Mouse (Mus musculus) monocyte, adult 5-6 weeks (primary cell): Measurements from ENCODE around the gene Hist1h2bl. TPM values are rescaled to one million over a fixed set of nuclear protein-coding genes. Genes with fewer than 3 reads are reported as not detected.
A peak's percentile ranks its signal among the peaks of the same experiment; 100 is the strongest.
"Not testable (repeated sequence)": the region's sequence is repeated elsewhere in the genome, so short reads cannot be mapped to it uniquely, and the experiment has no call there.

Source experiments
- ATAC-seq: fragments of 153-309, 156-312 bp; replicated peaks from 2 replicates; pipeline ENCODE4 v1.8.0; 2017; ENCODE audit warnings: mild to moderate bottlenecking; ENCODE audit not compliant: low TSS enrichment, insufficient number of reproducible peaks, severe bottlenecking, poor library complexity, low FRiP score
- total RNA-seq: library from RNA; stranded (forward); fragments of 200-1000, 200-491, 200-594 nt; gene quantifications from 3 replicates; pipeline ENCODE4 v1.2.3, GENCODE M21; 2017

Gene Hist1h2bl
- total RNA-seq: 7.1 to 7.9 TPM in 2 of 3 replicates, not detected in the other

DNA sequence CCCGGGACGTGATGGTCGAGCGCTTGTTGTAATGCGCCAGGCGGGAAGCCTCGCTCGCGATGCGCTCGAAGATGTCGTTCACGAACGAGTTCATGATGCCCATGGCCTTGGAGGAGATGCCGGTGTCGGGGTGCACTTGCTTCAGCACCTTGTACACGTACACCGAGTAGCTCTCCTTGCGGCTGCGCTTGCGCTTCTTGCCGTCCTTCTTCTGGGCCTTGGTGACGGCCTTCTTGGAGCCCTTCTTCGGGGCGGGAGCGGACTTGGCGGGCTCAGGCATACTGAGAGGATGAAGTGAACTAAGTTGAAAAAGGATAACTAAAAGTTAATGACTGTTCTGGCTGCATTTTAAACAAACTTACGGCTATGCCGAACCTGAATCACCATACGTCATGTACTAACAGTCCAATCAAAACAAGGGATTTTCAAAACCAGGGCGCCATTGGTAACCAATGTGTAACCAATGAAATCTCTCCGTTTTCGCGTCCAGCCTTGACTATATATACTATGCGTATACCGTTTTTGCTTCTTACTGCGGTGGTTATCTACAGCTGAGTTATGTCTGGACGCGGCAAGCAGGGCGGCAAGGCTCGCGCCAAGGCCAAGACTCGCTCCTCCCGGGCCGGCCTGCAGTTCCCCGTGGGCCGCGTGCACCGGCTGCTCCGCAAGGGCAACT, at the start of gene Hist1h2bl, which contains the start of gene Hist1h2ai:
TSS of gene Hist1h2bl (minus strand) at position 280 of the 676 bp plus-strand sequence.
TSS of gene Hist1h2ai (plus strand) at position 559 of the 676 bp plus-strand sequence.
- ATAC-seq: peak; percentile 84

DNA sequence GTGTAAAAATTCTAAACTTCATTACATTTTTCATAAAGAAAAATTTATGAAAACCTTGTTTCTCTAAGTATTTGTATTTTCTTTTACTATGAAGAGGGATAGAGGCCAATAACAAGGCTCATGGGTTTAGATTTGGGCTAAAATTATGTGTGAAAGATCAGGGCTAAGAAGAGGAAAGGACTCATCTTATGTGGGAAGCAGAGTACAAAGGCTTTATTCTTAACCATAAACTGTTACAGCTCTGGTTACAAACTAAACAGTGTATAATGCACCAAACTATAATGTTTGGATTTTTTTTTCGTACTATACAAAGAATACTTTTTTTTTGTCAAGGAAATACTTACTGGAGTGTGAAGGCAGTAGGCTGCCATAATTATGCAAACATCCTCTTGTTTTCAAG, 39.8 kb upstream of the Hist1h2bl start:
- ATAC-seq: no peak

- not testable (repeated sequence) for ATAC-seq
Observed at GRCm38 (mm10) chr13:21754294-21755001, 38.5 kb upstream of the Hist1h2bl start.

- peak; percentile 95 for ATAC-seq
Observed at GRCm38 (mm10) chr13:21753524-21754285, 37.8 kb upstream of the Hist1h2bl start, which contains the start of the genes Hist1h2ak and Hist1h2bn. TSS of gene Hist1h2ak (minus strand) at chr13:21753827. TSS of gene Hist1h2bn (plus strand) at chr13:21754123.

DNA sequence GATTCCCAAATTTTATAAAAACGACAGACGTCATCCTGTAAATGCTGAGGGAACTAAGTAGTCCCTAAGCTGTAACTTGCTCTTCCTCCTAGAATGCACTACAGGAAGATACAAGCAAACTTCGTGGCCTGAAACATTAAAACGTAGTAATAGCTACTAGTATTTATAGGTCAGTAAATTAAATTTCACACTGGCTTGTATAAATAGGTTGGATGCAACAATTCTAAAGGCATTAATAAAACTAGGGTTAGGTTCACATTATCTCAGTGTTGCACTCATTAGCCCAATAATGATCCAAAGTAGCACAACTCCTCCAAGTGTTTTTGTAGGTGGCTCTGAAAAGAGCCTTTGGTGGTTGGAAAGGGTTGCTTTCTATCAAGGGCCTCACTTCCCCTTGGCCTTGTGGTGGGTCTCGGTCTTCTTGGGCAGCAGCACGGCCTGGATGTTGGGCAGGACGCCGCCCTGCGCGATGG, 37.1 kb upstream of the Hist1h2bl start:
- ATAC-seq: no peak

GRCm38 (mm10) chr13:21752356-21752755, 36.4 kb upstream of the Hist1h2bl start:
- ATAC-seq: no peak

- no peak for ATAC-seq
Observed at GRCm38 (mm10) chr13:21751827-21752226, 35.9 kb upstream of the Hist1h2bl start.

DNA sequence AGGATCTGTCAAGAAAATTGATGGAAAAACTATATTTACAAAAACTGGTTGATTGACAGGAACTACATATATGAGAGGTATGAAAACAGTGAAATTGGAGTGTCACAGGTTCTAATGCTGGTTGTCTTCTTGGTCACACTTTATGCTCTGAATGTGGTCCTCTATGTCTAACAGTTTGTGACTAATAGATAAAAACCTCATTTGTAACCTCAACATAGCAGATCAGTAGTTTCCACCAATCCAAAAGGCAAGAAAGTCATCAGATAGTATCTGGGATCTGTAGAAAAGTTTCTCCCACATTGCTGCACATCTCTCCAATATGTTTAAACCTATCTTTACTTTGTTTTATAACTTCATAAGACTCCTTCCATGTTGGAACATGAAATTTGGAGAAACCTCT, 35.5 kb upstream of the Hist1h2bl start:
- ATAC-seq: no peak

DNA sequence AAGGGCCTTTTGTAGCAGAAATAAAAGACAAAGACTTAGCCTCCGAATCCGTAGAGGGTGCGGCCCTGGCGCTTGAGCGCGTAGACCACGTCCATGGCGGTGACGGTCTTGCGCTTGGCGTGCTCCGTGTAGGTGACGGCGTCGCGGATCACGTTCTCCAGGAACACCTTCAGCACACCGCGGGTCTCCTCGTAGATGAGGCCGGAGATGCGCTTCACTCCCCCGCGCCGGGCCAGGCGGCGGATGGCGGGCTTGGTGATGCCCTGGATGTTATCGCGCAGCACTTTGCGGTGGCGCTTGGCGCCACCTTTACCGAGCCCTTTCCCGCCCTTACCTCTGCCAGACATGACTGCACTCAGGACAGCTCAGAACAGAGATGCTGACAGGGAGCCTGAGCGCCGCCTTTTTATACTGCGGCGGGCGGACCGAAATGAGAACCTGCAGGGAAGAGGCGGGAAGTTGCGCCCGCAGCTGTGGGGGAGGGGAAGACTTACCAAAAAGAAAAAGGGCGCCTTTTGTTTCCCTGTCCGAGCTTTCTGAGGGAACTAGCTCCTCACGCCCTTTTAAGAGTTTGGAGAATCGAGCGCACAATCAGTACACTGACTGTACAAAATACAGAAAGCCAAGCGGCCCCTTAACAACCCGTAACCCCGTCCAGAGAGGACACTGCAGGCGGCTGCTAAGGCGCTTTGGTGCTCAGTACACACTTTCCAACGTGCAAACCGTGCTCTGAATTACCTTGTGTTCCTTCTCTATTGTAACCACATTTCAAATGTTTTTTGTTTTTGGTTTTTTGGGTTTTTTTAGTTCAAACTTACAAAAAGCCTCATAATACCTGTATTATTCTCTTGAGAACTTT, 34.4 kb upstream of the Hist1h2bl start, which contains the start of gene Hist1h4k:
TSS of gene Hist1h4k (minus strand) at position 347 of the 859 bp plus-strand sequence.
- peak; percentile 87 for ATAC-seq

GRCm38 (mm10) chr13:21749387-21750158, 33.6 kb upstream of the Hist1h2bl start:
- ATAC-seq: no peak

GRCm38 (mm10) chr13:21745006-21745405, 29.1 kb upstream of the Hist1h2bl start:
- ATAC-seq: no peak

DNA sequence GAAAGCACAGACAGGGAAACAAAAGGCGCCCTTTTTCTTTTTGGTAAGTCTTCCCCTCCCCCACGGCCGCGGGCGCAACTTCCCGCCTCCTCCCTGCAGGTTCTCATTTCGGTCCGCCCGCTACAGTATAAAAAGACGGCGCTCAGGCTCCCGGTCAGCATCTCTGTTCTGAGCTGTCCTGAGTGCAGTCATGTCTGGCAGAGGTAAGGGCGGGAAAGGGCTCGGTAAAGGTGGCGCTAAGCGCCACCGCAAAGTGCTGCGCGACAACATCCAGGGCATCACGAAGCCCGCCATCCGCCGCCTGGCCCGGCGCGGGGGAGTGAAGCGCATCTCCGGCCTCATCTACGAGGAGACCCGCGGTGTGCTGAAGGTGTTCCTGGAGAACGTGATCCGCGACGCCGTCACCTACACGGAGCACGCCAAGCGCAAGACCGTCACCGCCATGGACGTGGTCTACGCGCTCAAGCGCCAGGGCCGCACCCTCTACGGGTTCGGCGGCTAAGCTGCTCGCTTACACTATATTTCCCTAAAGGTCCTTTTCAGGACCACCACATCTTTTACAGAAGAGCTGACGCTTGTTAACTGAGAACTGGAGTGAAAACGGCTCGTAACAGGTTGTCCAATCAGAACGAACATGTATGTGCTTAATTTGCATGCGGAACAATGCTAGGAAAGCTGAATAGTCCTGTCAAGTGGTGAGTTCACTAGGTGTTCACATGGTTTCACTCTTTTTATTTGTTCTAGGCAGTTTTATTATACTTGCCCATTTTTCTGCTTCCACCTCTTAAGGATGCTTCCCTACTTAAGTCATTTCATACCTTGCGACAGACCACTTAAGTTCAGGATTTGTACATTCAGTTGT, 19.2 kb upstream of the Hist1h2bl start, which contains the start of gene Hist1h4j:
TSS of gene Hist1h4j (plus strand) at position 159 of the 862 bp plus-strand sequence.
- ATAC-seq: peak; percentile 67

DNA sequence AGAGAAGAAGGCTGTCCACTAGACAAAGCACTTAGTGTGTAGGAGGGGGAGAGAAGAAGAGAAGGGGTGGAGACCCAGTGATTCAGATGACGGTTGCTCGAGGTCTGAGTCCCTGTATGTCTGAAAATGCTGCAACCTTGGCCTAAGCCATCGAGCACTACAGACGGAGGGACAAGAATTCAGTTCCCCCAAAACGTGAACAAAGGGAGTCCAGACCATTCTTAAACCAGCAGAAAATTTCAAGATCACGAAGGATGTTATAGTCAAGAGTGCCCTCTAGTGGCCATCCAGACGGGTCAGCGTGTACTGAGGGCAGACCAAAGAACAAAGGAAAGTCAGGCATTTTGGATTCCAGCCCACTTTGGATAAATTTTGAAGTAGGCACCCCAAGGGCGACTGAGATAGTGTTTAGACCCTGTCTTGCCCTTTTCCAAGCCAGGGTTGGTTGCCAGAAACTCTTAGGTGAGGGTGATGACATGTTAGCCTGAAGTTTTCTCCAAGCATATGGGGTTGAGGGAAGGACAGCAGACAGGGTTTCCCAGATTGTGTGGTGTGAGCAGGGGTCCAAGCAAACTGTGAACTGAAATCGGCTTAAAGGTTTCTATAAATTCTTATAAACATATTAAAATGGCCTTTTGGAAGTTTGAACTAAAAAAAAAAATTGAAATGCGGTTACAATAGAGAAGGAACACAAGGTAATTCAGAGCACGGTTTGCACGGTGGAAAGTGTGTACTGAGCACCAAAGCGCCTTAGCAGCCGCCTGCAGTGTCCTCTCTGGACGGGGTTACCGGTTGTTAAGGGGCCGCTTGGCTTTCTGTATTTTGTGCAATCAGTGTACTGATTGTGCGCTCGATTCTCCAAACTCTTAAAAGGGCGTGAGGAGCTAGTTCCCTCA, 18.3 kb upstream of the Hist1h2bl start:
- ATAC-seq: peak; percentile 88

DNA sequence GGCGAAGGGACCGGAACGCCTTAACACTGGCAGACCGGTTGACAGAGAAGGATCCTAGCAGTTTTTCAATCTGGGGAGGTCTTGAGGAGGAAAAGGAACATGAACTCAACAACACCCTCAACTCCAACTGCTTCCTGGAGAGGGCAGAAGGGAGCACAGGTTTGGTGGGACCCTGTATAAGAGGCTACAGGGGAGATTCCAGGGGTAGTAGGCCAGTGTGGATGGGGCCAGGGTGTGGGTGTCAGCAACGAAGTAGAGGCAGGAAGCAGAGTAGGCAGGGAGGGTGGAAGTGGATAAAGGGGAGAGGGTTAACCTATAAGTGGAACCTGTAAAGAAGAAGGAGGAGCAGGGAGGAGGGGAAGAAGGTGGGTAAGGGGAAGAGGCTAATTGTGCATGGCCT, 17.5 kb upstream of the Hist1h2bl start:
- ATAC-seq: no peak

DNA sequence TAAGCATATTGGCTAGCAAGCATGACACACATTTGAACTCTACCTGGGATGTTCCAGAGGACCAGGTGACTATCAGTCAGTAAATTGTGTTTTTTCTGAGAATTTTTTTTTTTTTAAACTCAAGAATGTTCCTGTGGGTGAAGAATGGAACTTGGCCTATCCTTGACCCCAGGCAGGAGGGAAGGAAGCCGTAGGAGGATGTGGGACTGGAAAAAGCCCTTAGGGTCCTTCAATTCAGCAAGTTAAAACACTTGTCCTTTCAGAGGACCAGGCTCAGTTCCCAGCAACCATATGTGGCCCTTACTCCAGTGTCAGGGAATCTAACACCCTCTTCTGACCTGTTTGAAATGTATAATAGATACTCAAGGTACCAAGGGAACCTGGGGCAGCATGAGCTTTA, 13.6 kb upstream of the Hist1h2bl start:
- no peak for ATAC-seq
